In the genomic region with DNA sequence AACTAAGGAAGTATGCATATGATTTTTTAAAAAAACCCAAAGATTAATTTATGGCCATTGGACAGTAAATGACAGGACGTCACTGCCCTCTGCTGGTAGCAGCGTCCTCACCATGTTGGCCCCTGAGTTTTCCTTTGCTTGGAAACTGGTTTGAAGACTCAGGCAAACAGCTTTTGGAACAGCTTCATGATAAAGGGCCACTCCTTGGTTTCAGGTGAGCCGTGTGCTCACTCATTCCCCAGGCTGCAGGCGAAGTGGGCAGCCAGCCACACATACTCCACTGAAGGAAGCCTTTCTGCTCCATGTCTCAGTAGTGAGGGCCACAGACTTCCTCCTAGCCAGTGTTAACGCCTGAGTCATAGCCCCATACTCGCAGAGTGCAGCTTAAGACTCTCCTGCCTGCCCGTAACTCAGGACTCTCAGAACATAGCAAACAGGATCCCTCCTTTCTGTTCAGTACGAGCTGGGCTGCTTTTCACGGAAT, we compare ENCODE assay signal across 7 mouse cellular contexts.
DNase-seq lines count a peak whose midpoint lies in the region; ATAC-seq lines count a peak whose summit lies in the region.

No protein-coding gene starts in this region.

- DNase-seq in MN1 (ENCODE audit: low spot score) = peak; percentile 61
- peak; percentile 88 to 91 for DNase-seq in cerebellum, postnatal 10 days
- DNase-seq in layer of hippocampus, adult 11-12 months (ENCODE audit: low spot score) = peak; percentile 80
- peak; percentile 80 to 82 for DNase-seq in lung, adult 18-20 months
- peak; percentile 88 for DNase-seq in right cerebral cortex, postnatal 4 days

- ATAC-seq in CD4-positive, CD25-positive, alpha-beta regulatory T cell, adult 4 months = peak; percentile 96
- ATAC-seq in granulocyte monocyte progenitor cell, adult 5-6 weeks (replicated peaks; ENCODE audit: poor library complexity, severe bottlenecking) = peak; percentile 87

Comparison
In these comparisons a context has a peak if more than half of its experiments do, and no peak if none do; other contexts are left out.
1. Peak in every context shown above with its lines: DNase-seq and ATAC-seq.